Mouse (Mus musculus) left cerebral cortex, postnatal 36 days (tissue): ENCODE results near the gene Speg. TPM values are rescaled to one million over a fixed set of nuclear protein-coding genes. Genes with fewer than 3 reads are reported as not detected.

ENCODE experiments used
- DNase-seq, 2 experiments: peaks; one replicate each; pipeline ENCODE4 v3.0.0; 2021 to 2022; ENCODE audit warnings: low spot score in 2 of 2, mixed read lengths in 1 of 2
- intact Hi-C: fragments of 180-260 bp; cut with DNase I; formaldehyde crosslinking; loops from one replicate; pipeline ENCODE4 v1.15.1; 2025
- total RNA-seq, 2 experiments: library from RNA; stranded (reverse); gene quantifications; 2 replicates each; pipeline ENCODE4 v1.2.3; 2021

The Speg gene
- total RNA-seq, 2 experiments from 2014 or later = 173 to 212 TPM

DNA sequence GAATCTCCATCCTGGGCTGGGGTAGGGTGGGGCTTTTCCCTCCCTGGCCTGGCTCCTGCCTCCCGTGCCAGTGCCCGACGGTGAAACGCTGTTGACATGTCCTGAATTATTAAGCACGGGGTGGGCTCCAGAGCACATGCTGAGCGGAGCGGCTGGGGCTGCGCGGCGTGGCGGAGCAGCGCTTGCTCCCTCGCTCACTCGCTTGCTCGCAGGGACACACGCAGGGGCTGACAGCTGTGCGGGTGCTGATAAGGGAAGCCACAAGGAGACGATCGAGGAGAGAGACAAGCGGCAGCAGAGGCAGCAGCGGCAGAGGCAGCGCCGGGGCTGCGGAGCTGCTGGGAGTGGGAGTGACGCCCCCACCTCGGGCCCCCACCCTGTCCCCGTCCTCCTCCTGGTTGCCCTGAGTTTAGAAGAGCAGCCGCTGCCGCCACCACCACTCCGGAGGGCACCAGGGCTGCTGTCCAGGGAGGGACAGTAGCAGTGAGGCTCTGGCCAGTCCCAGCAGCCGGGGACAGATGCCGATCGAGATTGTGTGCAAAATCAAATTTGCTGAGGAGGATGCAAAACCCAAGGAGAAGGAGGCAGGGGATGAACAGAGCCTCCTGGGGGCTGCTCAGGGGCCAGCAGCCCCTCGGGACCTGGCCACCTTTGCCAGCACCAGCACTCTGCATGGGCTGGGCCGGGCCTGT is 75.4 kb downstream of the Speg start, which contains the start of gene Asic4:
Gene Asic4, plus strand, starts transcription at position 123 of the 692 bp plus-strand sequence.
- no peak for DNase-seq
- intact Hi-C loops = no loop called here

DNA sequence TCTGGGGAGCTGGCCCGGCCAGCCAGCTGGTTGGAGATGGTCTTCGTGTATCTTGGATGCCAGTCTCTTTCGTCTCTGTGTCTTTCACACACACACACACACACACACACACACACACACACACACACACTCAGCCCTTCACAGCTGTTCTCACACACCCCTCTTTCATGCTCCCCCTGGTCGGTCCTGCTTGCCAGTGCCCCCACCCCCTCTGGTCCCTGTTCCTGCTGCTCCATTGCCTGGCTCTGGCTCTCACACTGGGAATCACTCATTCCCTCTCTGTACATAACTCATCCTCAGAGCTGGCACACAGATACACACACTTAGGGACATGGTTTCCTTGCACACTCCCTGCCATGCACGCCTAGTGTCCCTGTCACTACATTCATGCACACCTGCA is 76.8 kb downstream of the Speg start:
- intact Hi-C loops = no loop called here
- no peak for DNase-seq

DNA sequence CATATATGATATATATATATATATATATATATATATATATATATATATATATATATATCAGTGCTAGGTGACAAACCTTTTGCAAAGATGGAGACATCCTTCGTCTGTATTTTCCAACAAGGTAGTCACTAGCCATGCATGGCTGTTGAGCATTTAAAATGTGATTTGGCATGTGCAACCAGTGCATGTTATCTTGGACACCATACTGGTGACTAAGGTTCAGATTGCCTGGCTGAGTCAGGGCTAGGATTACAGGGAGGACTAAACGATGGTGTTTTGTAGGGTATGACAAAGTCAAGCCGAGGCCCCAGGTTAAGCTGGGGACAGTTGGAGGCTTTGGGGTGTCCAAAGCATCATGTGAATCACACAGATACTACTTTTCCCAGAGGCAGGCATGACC is 80.3 kb downstream of the Speg start:
- DNase-seq = no peak

DNA sequence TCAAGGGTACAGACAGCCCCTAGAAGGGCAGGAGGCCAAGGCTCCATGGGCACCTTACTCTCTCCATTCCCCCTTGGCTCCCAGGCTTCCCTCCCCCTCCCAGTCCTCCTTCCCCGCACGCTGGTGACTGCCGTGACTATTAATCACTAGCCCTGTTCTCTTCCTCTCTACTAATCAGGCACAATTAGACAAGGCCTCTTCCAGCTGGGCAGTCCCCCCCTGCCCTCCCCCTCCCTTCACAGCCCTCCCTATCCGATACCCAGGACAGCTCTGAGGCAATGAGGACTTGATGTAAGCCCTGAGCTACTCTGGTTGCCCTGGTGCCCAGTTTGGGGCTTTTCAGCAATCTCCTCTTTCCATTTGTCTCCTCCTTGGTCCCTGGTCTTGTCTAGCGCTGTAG is 80.9 kb downstream of the Speg start:
- intact Hi-C loops = no loop called here

More for the DNA sequence above, 80.3 kb downstream of the Speg start:
- intact Hi-C loops = no loop called here

DNA sequence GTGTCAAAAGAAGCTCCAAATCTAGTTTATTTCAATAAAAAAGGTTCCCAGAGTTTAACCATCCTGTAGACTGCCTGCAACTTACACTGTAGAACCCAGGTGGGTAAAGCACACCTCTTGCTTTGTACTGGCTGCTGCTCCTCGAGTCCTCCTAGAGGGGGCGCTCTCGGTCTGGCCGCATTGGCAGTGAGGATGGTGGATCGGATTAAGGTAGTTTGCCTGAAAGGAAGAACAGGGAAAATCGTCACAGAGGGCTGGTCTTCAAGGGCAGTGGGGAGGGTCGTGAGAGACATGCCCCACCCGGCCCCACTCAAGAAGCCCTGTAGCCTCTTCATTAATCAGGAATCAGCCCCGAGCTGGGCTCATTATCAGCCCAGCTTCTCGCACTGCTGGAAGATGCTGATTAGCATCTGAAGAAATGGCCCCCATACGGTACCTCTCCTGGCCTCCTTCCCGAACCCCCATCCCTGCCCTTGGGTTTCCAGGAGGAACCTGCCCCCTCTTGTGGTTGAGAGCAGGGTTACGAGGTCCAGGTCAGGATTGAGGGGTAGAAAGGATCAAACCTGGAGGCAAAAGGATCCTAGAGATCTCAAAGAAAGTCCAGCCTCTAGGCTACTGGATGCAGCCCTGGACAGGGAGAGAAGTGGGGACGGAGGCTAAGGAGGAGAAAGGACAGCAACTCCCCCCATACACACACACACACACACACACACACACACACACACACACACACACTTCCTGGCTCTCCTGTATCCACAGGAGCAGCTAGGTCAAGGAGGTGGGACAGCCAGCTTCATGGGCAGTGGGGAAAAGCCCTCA is 81.9 kb downstream of the Speg start:
- intact Hi-C loops = no loop called here
- no peak for DNase-seq

More for the DNA sequence above, 80.9 kb downstream of the Speg start:
- DNase-seq = no peak

DNA sequence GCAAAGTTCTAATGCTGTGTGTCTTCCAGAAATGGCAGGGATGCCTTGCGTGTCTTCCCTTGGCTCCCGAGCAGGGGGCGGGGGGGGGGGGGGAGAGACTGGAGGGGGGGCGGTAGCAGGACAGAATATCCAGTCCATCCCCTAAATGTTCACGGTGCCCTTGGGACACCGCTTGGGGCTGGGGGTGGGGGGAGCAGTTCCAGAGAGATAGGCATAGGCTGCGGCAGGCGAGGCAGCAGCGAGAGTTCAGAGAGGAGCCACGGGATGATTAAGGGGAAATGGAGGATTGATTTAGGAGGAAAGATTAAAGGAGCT is 82.6 kb downstream of the Speg start:
- intact Hi-C loops = loop anchor here (2.0 kb wide), 1 partner anchor 13 kb away; no protein-coding TSS in a partner anchor
- no peak for DNase-seq

DNA sequence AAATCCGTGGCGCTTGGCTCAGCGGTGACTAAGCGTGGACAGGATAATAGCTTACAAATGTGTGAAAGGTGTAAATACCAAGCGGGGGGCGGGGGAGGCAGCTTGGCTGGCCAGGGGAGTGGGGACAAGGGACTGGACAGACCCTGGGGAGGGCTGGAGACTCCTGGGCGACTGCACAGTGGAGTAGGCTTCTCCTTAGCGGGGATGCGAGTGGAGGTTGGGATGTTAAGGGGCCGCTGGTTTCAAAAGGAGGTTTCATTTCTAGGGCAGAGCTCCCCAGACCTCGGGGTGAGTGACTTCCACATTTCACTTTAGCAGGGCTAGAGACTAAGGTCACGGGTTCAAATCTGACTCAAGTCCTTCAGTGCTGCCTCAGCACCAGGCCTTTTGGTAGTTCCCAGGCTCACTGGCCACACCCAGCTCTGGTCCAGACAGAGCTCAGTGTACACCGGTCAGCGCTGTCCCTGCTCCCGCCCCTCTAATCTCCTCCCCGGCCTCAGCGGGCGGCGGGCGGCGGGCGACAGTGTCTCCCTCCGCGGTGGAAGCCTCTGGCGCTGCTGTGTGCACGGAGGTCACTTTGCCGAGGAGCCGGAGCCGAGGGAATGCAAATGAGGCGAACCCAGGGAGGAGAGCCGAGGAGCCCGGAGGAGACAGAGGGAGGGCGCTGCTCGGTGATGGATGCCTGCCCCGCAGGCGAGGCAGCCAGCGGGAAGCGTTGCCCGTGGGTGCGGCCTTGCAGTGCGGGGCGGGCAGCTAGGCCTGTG is 83.1 kb downstream of the Speg start:
- intact Hi-C loops = loop anchor here (2.0 kb wide), 1 partner anchor 13 kb away; no protein-coding TSS in a partner anchor

DNA sequence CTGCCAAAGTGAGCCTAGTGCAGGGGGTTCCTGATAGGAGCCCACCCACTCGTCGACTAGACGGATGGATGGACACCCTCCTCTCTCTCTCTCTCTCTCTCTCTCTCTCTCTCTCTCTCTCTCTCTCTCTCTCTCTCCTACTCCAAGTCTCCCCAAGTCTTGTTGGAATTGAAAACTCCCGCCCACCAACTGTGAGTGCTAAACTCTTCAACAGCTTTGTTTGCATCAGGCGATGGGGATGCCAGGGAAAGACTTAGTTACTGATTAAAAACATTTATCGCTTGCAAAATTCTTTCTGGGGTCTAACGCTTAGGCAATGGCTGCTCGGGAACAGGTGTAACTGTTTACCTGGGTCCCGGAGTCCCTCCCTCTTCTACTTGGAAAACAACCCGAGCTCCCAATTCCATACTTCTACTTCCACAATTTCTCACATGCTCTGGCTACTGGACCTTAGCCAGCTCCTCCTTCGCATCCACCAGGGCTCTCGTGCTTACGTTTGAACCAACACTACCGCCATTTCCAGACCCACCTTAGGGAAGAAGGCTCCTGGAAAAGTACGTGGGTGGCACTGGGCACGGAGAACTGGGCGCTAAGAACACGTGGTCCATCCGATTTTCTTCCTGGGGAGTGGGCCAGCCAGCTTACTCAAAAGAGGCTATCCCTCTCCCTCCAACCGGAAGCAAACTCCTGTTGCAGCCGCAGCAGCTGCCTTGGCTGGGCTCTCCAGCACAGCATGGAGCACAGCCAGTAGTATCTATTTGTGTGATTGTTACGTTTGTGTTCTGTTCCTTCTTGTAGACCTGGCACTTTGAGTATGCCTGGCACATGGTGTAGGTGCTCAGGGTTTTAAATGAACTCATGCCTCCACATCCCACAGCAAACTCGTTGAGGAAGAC is 83.9 kb downstream of the Speg start:
- peak; percentile 74 to 79 for DNase-seq
- intact Hi-C loops = loop anchor here (2.0 kb wide), 1 partner anchor 14 kb away; no protein-coding TSS in a partner anchor

More for the DNA sequence above, 83.1 kb downstream of the Speg start:
- DNase-seq = peak; percentile 68 to 77

DNA sequence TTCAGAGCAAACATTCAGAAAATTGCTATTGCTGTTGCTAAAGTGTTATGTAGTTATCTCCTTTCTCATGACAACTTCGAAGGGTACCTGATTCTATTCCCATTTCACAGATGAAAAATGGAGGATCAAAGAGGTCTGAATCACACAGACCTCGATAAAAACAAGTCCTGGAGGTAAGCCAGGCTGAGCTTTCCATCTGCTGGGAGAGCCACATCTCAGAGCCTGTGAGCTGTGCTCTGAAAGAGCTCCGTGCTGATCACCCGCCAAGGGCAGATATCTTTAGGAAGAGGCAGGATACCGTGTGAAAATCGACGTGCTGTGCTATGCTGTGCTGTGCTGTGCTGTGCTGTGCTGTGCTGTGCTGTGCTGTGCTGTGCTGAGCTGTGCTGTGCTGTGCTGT is 85.2 kb downstream of the Speg start:
- intact Hi-C loops = no loop called here
- no peak for DNase-seq

DNA sequence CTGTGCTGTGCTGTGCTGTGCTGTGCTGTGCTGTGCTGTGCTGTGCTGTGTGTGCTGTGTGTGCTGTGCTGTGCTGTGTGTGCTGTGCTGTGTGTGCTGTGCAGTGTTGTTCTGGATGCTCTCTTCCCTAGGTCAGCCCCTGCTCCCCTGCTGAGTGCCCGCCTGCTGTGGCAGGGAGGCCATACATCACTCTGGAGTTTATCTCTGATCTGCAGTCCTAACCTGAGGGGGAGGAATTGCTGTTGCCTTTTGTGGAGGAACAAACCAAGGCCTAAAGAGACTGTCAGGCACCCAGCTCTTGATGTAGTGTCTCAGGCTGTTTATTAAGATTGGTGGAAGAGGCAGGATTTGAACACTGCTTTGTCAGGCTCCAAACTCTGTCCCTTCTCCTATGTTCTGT is 87.5 kb downstream of the Speg start:
- no peak for DNase-seq
- intact Hi-C loops = no loop called here

DNA sequence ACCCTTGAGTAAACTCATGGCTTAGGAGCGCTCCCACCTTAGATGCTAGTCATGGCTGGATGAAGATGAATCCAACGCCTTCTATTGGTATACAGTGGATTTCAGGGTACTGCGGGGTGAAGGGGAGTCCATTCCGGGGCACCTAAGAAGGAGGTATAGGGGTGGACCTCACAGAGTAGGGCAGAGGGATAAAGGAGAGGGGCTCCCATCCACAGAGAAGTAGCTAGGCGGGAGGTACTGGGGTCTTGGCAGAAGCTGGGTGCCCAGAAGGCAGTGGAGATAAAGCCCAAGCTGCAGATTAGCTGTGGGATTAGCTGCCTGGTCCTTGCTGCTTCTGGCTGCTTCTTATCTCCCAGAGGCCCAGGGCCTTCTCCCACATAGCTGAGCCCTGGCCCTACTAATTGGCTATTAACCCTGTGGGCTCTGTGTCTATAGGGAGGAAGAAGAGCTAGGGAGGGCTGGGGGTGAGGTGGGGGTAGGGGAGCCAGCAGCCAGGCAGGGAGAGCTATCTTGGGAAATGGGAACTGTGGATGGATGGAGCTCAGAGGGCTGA is 88.6 kb downstream of the Speg start:
- no peak for DNase-seq
- intact Hi-C loops = no loop called here

DNA sequence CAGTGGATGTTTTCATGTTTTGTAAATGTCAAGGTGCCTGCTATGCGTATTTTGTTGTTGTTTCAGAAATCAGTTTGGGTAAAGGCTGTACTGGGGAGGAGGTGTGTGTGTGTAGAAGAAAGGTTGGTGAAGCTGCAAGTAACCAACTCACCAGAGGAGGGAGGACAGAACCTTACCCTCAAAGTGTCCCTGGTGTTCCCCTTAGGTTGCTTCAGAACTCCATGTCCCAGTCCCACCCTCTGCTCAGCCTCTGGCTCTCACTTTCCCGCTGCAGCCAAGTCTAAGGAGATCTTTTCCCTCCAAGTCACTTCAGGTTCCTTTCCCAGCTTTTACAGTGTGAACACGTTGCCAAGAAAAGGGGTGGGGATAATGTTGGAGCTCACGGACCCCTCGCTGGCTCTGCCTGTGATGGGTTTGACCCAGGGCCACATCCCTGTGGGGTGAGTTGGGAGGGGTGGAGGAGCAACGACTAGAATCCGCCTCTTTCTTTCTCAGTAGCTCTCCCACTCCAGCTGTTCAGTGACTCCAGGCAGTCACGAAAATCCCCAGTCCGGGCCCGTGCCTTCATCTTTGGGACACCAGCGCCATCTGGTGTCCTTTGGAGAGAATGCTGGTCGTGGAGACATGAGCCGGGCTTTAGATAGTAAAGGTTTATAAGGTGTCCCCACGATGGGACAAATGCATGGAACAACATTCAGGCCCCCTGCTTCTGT is 92.3 kb downstream of the Speg start:
- intact Hi-C loops = loop anchor here (1.0 kb wide), 2 partner anchors 22 to 124 kb away; no protein-coding TSS in a partner anchor

DNA sequence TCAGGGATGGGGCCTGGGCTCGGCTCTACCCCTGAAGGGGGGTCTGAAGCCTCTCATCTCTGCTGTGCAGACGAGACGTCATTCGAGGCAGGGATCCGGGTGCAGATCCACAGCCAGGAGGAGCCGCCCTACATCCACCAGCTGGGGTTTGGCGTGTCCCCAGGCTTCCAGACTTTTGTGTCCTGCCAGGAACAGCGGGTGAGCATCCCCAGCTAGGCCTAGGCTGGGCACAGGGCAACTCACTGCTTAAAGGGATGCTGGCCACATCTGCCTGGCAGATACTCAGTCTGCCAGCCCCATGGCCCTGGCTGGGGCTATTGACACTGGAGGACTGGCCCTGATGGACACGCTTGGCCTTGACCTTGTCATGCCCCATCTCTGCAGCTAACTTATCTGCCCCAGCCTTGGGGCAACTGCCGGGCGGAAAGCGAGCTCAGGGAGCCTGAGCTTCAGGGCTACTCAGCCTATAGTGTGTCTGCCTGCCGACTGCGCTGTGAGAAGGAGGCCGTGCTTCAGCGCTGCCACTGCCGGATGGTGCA is 94.3 kb downstream of the Speg start:
- no peak for DNase-seq
- intact Hi-C loops = no loop called here

More for the DNA sequence above, 92.3 kb downstream of the Speg start:
- peak; percentile 81 to 83 for DNase-seq

DNA sequence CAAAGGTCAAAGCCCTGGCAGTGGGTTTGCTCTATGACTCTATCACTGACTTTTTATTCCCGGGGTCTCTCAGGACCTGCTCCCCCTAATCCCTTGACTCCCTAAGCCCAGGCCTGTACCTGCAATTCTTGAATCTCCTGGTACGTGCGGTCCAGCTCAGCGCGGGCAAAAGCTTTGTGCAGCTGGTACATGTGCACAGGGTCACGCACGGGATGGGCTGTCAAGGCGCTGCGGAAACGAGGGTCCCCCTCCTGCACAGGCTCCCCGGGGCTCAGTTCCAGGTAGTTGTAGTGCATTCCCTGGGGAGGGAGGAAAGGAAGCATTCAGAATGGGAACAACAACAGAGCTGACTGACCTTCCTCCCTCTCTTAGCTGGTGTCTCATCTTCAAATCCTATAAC is 101.3 kb downstream of the Speg start:
- intact Hi-C loops = no loop called here

DNA sequence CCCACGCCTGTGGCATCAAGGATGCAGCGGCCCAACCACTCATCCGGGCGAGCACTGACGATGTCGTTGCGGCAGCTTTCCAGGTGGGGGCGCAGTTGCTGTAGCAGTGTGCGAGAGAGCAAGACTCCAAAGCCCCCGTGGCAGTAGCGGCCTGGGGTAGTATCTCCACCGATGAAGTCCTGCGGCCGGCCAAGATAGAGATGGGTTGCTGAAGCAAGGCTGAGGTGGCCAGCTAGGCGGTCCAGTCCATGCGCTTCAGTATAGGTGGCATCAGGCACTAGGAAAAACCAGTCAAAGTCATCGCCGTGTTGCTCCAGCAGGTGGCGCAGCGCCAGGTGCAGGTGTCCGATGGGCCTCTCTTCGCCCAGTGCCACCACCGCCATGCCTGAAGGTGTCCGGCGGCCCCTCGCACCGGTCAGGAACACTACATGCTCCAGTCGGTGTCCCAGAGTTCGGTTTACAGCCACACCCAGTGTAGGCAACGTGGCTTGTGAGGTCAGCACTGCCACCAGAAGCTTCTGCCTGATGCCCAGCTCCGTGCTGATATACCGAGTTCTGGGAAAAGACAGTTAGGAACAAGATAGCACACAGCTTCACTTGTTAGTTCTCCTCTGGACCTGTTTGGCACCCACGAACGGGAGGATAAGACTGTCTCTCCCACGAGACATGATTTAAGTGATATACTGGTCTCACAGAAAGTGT is 102.3 kb downstream of the Speg start:
- peak; percentile 86 to 87 for DNase-seq
- intact Hi-C loops = no loop called here

More for the DNA sequence above, 101.3 kb downstream of the Speg start:
- DNase-seq = no peak

DNA sequence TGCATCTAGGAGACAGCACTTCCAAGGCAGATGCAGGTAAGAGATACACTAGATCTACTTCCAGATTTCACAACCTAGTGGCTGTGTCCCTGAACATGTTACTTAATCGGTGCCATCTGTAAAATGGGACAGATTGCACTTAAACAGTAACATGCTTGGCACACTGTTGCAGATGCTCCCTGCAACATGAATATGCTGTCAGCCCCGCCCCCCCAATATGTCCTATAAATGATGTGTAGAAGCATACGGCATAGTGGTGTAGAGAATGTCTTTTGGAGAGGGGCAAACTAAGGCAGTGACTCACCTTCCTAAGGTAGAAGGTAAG is 102.8 kb downstream of the Speg start:
- DNase-seq = no peak
- intact Hi-C loops = loop anchor here (2.0 kb wide), 2 partner anchors 81 to 119 kb away; no protein-coding TSS in a partner anchor

DNA sequence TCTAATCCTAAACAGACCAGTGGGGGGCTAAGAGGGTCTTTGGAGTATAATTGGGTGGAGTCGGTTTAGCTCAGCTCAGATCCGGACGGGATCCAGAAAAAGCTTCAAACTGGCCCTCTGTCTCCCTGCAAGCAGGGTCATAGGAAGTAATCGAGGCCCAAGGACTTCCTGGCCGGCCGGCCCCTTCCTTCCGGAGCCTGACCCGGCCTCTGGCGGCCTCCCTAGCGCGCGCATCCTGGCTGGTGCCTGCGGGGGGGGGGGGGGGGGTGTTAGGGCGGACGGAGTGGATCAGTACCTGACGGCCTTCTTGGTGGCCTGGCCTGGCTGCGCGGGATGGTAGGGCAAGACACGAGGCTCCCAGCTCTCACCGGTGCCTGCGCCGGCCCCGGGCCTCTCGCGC is 103.4 kb downstream of the Speg start:
- intact Hi-C loops = loop anchor here (2.0 kb wide), 2 partner anchors 80 to 118 kb away; no protein-coding TSS in a partner anchor
- no peak for DNase-seq
